Mouse (Mus musculus) E14TG2a.4 (cell line): ENCODE data around the gene Psd.

ENCODE experiments used
- H3K27me3 ChIP-seq: 2 replicates; pipeline ENCODE4 v1.6.1; 2014; ENCODE audit warnings: low read length, control low read depth; ENCODE audit not compliant: insufficient read depth
- H3K36me3 ChIP-seq: 2 replicates; pipeline ENCODE4 v1.6.1; 2014; ENCODE audit warnings: low read length, control low read depth; ENCODE audit not compliant: insufficient read depth
- H3K4me1 ChIP-seq: replicated peaks from 2 replicates; pipeline ENCODE4 v1.6.1; 2014; ENCODE audit warnings: low read depth, low read length, control low read depth
- H3K4me3 ChIP-seq: replicated peaks from 2 replicates; pipeline ENCODE4 v1.5.1; 2014; ENCODE audit warnings: mild to moderate bottlenecking, low read length
- H3K9me3 ChIP-seq: 2 replicates; pipeline ENCODE4 v1.6.1; 2014; ENCODE audit warnings: low read length, control low read depth
- CTCF ChIP-seq: conservative IDR thresholded peaks from 2 replicates; pipeline ENCODE4 v1.5.1; 2014; ENCODE audit warnings: low read length
- NANOG ChIP-seq: IDR thresholded peaks from 2 replicates; pipeline ENCODE4 v1.6.1; 2014; ENCODE audit warnings: borderline replicate concordance, low read length, mixed read lengths
- POU5F1 ChIP-seq: IDR thresholded peaks from 2 replicates; pipeline ENCODE4 v1.6.1; 2014; ENCODE audit warnings: low read length, borderline replicate concordance

Gene Psd

GRCm38 (mm10) chr19:46300294-46301045, 26.5 kb downstream of the Psd start:
- no peak for TF ChIP-seq CTCF
- no peak for TF ChIP-seq NANOG
- no peak for TF ChIP-seq POU5F1
- no peaks in the 10 kb centered on the region for H3K36me3 ChIP-seq
- no peaks in the 10 kb centered on the region for H3K9me3 ChIP-seq
- H3K27me3 ChIP-seq, result peaks cover 36% of the 10 kb centered on the region
- peaks cover 12% of the 10 kb centered on the region for H3K4me1 ChIP-seq
- H3K4me3 ChIP-seq, result no peak overlapping the region

DNA sequence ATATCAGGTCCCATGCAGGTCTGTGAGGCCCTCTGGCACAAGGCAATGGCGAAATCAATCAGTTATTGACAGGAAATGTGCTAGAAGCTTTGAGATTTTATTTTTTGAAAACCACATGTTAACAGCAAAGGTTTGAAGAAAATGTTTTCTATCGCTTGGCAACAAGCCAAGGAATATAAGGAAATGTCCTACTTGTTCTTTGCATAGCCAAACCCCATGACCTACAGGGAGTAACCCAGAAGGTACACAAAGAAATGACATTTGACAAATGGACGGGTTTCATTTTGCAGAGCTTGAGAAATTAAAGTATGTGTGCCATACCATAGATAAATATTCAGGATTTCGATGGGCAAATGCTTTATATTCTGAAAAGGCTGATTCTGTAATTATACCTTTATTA, 30.0 kb downstream of the Psd start:
- no peaks in the 10 kb centered on the region for H3K36me3 ChIP-seq
- no peaks in the 10 kb centered on the region for H3K4me1 ChIP-seq
- H3K9me3 ChIP-seq, result no peaks in the 10 kb centered on the region
- H3K27me3 ChIP-seq, result peaks cover 35% of the 10 kb centered on the region
- no peak for TF ChIP-seq POU5F1
- TF ChIP-seq CTCF, result no peak
- TF ChIP-seq NANOG, result no peak
- no peak overlapping the region for H3K4me3 ChIP-seq

DNA sequence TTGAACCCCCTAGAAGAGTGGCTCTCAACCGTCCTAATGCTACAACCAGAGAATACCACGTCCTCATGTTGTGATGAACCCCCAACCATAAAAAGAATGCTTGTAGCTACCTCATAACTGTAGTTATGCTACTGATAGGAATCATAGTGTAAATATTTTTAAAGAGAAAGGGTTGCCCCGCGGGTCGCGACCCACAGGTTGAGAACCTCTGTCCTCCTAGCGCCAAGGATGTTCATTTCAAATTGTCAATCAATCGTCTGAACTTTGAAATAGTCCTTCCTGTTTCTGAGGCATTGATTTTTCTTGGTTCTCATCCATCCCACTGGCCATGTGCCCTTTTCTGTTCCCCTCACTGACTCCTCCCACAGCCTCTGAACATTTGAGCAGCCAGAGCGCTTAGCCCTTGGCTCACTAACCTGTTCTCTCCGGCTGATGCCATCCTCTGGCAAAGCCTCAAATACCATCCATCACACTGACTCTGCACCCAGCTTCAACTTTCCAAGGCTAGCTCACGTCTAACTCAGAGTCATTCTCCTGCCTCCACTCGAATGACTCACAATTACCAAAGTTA, 36.3 kb downstream of the Psd start:
- H3K9me3 ChIP-seq, result no peaks in the 10 kb centered on the region
- peaks cover 14% of the 10 kb centered on the region for H3K36me3 ChIP-seq
- H3K27me3 ChIP-seq, result peaks cover 24% of the 10 kb centered on the region
- TF ChIP-seq CTCF (no peak), POU5F1 (no peak), NANOG (no peak)
- no peak overlapping the region for H3K4me3 ChIP-seq
- peaks cover 8% of the 10 kb centered on the region for H3K4me1 ChIP-seq

GRCm38 (mm10) chr19:46287566-46287965, 39.4 kb downstream of the Psd start:
- peaks cover 26% of the 10 kb centered on the region for H3K4me1 ChIP-seq
- H3K4me3 ChIP-seq, result no peak overlapping the region
- H3K36me3 ChIP-seq, result peaks cover 42% of the 10 kb centered on the region
- peaks cover 14% of the 10 kb centered on the region for H3K27me3 ChIP-seq
- TF ChIP-seq POU5F1, result no peak
- no peak for TF ChIP-seq NANOG
- TF ChIP-seq CTCF, result no peak
- H3K9me3 ChIP-seq, result no peaks in the 10 kb centered on the region

DNA sequence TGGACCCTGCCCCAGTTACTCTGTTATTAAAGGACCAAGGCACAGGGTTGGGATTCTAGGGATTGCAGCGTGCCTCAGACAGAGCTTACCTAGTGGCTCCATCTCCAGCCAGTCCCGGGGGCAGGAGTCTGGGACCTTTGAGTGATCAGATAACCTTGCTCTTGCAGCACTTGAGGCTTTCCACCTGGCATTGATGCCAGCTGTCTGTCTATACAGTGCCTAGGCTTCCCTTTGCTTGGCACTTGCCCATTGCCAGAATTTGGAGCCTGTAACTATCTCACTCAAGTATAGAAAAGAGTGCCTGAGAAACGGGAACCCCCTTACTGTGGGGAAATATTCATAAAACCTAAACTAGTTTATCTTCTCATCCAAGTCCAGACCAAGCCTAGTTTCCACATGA, 40.0 kb downstream of the Psd start:
- Histone ChIP-seq H3K27me3 (peaks cover 7% of the 10 kb centered on the region), H3K9me3 (no peaks in the 10 kb centered on the region), H3K36me3 (peaks cover 42% of the 10 kb centered on the region), H3K4me1 (peaks cover 32% of the 10 kb centered on the region), H3K4me3 (no peak overlapping the region)
- TF ChIP-seq NANOG, result no peak
- TF ChIP-seq CTCF, result no peak
- TF ChIP-seq POU5F1, result no peak

GRCm38 (mm10) chr19:46286047-46286446, 40.9 kb downstream of the Psd start:
- Histone ChIP-seq H3K36me3 (peaks cover 50% of the 10 kb centered on the region), H3K9me3 (no peaks in the 10 kb centered on the region), H3K4me3 (no peak overlapping the region), H3K4me1 (peaks cover 32% of the 10 kb centered on the region), H3K27me3 (peaks cover under 1% of the 10 kb centered on the region)
- TF ChIP-seq NANOG (no peak), CTCF (no peak), POU5F1 (no peak)

GRCm38 (mm10) chr19:46285631-46286030, 41.3 kb downstream of the Psd start:
- Histone ChIP-seq H3K9me3 (no peaks in the 10 kb centered on the region), H3K27me3 (no peaks in the 10 kb centered on the region; the same call in 1 of the 2 replicates), H3K4me1 (peaks cover 32% of the 10 kb centered on the region), H3K4me3 (no peak overlapping the region), H3K36me3 (peaks cover 53% of the 10 kb centered on the region)
- no peak for TF ChIP-seq POU5F1
- no peak for TF ChIP-seq CTCF
- no peak for TF ChIP-seq NANOG

DNA sequence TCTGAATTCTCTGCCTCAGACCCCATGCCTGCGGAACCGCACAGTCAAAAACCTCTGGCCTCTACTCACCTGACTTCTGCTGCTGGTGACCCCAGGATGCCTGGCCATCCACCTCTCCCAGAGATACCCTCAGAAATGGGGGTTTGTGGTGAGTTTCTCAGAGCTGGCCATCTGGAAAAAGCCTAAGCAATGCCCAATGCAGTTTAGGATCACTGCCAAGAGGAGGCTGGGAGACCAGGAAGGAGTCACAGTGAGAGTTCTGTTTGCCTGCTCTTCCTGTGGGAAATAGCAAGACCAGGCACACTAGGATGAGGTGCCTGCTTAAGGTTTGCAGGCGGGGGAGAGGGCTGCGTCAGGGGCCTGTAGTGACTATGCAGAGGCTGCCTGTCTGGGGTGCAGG, 42.3 kb downstream of the Psd start:
- Histone ChIP-seq H3K27me3 (no peaks in the 10 kb centered on the region; the same call in 1 of the 2 replicates), H3K9me3 (no peaks in the 10 kb centered on the region), H3K4me1 (peaks cover 32% of the 10 kb centered on the region), H3K4me3 (no peak overlapping the region), H3K36me3 (peaks cover 62% of the 10 kb centered on the region)
- TF ChIP-seq POU5F1, result no peak
- TF ChIP-seq NANOG, result no peak
- TF ChIP-seq CTCF, result no peak
